Mouse (Mus musculus): ENCODE measurements at regions not wholly inside any gene's neighbourhood (a gene's known extent, or its start where the extent isn't known, plus 50 kb on each side); places are given as distances from the start of the nearest gene placed in this dataset.

DNA sequence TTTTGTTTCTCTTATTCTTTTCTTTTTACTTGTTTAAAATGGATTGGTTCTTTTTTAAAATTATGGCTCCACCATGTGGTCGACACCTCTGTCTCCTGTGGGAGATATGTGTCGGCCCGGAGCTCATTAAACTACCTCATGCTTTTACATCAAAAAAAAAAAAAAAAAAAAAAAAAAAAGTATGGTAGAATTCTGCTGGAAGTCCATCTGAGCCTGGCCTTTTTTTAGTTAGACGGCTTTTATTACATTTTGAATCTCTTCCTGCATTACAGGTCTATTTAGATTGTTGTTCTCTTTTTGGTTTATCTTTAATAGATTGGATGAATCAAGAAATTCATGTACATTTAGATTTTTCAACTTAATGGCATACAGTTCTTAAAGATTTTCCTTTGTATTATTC, 350.8 kb upstream of the Ascc3 start:
- H3K4me1 ChIP-seq, result no peaks in the 10 kb centered on the region
- ATAC-seq (ENCODE audit: low FRiP score), result no peak

DNA sequence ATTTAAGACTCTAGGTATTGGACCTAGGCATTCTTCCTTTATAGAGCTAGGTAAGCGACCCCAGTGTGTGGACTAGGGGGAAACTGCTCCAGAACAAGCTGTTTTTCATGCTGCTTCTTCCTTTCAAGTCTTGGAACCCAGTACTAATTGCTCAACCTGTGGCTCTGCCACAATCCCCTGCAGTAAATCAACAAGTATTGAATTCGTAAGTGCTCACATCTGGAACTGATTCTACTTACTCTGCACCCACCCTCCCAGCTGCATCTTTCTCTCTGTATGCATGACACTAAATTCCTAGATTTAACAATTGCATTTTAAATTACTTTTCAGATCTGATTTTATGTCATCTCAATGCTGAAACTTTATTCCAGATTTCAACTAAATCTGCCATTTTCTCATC, 388.9 kb upstream of the Ascc3 start:
- H3K27ac ChIP-seq, result no peak overlapping the region
- H3K9ac ChIP-seq, result no peak overlapping the region
- no peak overlapping the region for H3K4me3 ChIP-seq (replicated peaks)
- 0 out of 2 replicates have a peak, but pooled peaks cover 2% of the 10 kb centered on the region for H3K27me3 ChIP-seq
- 69% methylated on average over 2 of the region's 2 CpGs for WGBS
- H3K9me3 ChIP-seq, result no peaks in the 10 kb centered on the region
- H3K4me2 ChIP-seq, result no peak overlapping the region
- H3K4me1 ChIP-seq, result peaks cover 10% of the 10 kb centered on the region
- ATAC-seq (ENCODE audit: low FRiP score), result no peak
- H3K36me3 ChIP-seq (replicated peaks), result no peaks in the 10 kb centered on the region

More for the DNA sequence above, 350.8 kb upstream of the Ascc3 start:
- Histone ChIP-seq H3K9ac (no peak overlapping the region), H3K36me3 (replicated peaks) (no peaks in the 10 kb centered on the region), H3K9me3 (no peaks in the 10 kb centered on the region), H3K27me3 (no peaks in the 10 kb centered on the region), H3K4me2 (no peak overlapping the region), H3K4me3 (replicated peaks) (no peak overlapping the region), H3K27ac (no peak overlapping the region)
- WGBS, result 81% methylated on average over 4 of the region's 4 CpGs

DNA sequence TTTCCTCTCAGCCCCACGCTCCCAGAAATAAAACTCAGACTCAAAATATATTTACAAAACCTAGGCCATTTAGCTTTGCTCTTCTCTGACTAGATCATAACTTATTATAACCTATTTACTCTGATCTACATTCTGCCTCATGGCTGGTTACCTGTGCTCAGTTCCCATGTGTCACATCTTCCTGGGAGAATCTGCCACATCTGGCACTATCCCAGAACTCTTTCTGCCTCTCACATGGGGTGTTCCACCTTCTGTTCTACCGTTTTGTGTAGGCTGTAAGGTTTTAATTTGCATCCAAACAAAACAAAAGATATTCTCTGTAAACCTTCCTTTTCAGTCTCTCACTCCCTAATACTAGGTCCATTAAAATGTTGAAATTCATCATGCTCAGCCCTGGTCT, 390.8 kb upstream of the Ascc3 start:
- Histone ChIP-seq H3K9me3 (no peaks in the 10 kb centered on the region), H3K4me3 (replicated peaks) (no peak overlapping the region), H3K27ac (no peak overlapping the region), H3K4me1 (peaks cover 12% of the 10 kb centered on the region), H3K27me3 (0 out of 2 replicates have a peak, but pooled peaks cover 2% of the 10 kb centered on the region), H3K9ac (no peak overlapping the region), H3K36me3 (replicated peaks) (no peaks in the 10 kb centered on the region), H3K4me2 (no peak overlapping the region)
- 51% methylated on average over 2 of the region's 2 CpGs for WGBS
- ATAC-seq (ENCODE audit: low FRiP score), result no peak

DNA sequence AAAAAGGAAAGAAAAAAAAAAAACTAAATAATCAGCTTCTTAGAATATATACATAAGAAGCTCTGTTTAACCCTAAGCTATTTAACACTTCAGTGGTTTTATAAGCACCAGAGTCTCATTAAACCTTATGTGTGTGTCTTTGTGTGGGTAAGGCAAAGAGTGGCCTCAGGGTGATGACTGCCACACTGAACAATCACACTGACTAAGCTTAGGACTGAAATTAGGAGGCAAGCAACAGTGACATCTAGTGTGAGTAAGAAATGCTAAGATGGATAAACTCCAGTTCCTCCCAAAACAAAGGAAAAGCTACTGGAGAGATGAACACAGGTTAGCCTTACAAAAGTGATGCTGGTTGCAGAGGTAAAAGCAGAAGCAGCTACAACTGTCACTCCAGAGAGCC, 392.6 kb upstream of the Ascc3 start:
- Histone ChIP-seq H3K27ac (no peak overlapping the region), H3K4me1 (peaks cover 12% of the 10 kb centered on the region), H3K27me3 (0 out of 2 replicates have a peak, but pooled peaks cover 2% of the 10 kb centered on the region), H3K9ac (no peak overlapping the region), H3K4me2 (no peak overlapping the region), H3K4me3 (replicated peaks) (no peak overlapping the region), H3K9me3 (no peaks in the 10 kb centered on the region), H3K36me3 (replicated peaks) (no peaks in the 10 kb centered on the region)
- peak; percentile 87 for ATAC-seq (ENCODE audit: low FRiP score)

DNA sequence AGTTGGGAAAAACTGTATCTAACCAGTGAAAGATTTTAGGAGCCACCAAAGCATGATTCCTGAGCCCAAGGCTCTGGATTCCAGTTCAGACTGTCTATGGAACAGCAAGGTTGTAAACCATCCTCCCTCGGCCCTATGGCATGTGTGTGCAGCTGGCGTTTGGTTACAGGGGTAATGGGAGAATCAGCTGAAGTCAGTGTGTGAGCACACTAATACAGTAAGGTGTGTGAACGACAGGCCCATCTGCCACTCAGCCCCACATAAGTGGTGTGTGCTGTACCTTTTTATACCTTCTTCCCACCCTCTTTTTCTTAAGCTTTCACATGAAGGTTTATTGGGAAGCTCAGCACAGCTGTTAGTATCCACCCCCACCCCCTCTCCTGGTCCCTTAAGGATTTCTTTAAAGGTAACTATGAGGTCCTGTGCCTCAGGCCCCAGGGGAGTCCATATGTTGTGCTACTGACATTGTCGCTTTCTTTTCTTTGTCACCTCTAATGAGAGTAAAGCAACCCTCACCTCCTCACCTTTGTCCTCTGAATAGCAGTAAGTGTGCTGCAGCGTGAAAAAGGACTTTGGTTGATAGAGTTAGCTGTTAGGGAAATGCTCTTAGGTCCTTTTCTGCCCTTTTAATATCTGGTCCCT, 394.5 kb upstream of the Ascc3 start:
- no peak overlapping the region for H3K4me2 ChIP-seq
- H3K9me3 ChIP-seq, result no peaks in the 10 kb centered on the region
- H3K36me3 ChIP-seq (replicated peaks), result no peaks in the 10 kb centered on the region
- ATAC-seq (ENCODE audit: low FRiP score), result peak; percentile 60; the same call in 1 of the 2 replicates
- 56% methylated on average over 5 of the region's 5 CpGs for WGBS
- H3K4me3 ChIP-seq (replicated peaks), result no peak overlapping the region
- H3K27me3 ChIP-seq, result 0 out of 2 replicates have a peak, but pooled peaks cover 2% of the 10 kb centered on the region
- no peak overlapping the region for H3K9ac ChIP-seq
- H3K4me1 ChIP-seq, result peaks cover 12% of the 10 kb centered on the region
- H3K27ac ChIP-seq, result no peak overlapping the region

DNA sequence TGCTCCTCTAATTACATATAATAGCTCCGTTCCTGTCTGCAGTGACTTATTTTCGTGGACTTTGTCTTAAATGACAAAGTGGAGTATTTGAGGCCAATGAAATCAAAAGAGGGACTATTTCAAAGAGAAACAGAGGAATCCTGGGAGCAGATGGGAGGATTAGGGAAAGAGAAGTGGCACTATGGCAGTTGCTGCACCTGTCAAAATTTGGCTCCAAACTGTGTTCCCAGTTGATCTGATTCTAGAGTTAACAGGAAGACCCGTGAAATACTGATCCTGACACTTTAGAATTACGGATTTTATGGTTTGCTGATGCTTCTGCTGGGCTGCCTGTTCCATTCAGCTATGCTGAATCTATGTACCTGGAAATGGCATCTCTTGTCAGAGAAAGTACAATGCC, 401.7 kb upstream of the Grik2 start:
- no peak overlapping the region for H3K4me2 ChIP-seq
- no peaks in the 10 kb centered on the region for H3K9me3 ChIP-seq
- ATAC-seq (ENCODE audit: low FRiP score), result no peak
- no peak overlapping the region for H3K27ac ChIP-seq
- H3K36me3 ChIP-seq (replicated peaks), result no peaks in the 10 kb centered on the region
- H3K4me1 ChIP-seq, result no peaks in the 10 kb centered on the region
- H3K9ac ChIP-seq, result no peak overlapping the region
- 68% methylated on average over 4 of the region's 4 CpGs for WGBS
- H3K27me3 ChIP-seq, result no peaks in the 10 kb centered on the region
- H3K4me3 ChIP-seq (replicated peaks), result no peak overlapping the region

DNA sequence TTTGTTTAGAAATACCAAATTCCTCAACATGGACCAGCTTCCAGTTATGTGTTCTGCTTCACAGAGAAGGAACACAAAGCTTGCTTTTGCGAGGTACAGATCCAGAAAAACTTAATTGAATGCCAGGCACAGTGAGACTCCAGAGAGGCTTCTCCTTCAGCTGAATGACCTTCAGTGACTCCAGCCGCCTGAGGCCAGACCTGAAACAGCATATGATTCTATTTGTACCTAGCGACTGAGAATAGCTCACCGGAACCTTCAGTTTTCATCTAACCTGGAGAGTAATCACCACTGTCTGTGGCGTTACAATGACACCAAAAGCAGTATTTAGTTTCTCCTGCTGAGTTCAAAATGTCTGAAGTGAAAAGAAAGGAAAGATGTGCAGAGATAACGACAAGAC, 380.6 kb upstream of the Grik2 start:
- no peak overlapping the region for H3K9ac ChIP-seq
- no peak overlapping the region for H3K4me3 ChIP-seq (replicated peaks)
- no peak overlapping the region for H3K27ac ChIP-seq
- 70% methylated on average over 6 of the region's 6 CpGs for WGBS
- no peak for ATAC-seq (ENCODE audit: low FRiP score)
- H3K36me3 ChIP-seq (replicated peaks), result no peaks in the 10 kb centered on the region
- H3K4me2 ChIP-seq, result no peak overlapping the region
- H3K4me1 ChIP-seq, result no peaks in the 10 kb centered on the region
- no peaks in the 10 kb centered on the region for H3K27me3 ChIP-seq
- no peaks in the 10 kb centered on the region for H3K9me3 ChIP-seq

DNA sequence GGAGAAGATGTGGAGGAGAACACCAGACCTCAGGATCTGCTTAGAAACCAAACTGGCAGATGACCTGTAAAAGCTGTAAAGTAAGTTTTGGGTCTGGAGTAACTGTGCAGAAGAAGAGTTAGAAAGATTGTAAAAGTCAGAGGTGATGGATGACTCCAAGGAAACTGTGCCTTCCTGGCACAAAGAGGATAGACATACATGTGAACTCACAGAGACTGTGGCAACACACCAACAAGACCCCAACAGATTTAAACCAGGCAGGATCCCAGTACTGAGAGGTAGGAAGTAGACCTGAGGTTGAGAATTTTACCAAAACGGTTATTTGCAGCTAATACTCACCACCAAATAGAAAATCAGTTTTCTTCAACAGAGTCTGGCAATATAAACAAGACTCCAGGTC, 349.8 kb upstream of the Grik2 start:
- ATAC-seq (ENCODE audit: low FRiP score), result no peak
- H3K27me3 ChIP-seq, result no peaks in the 10 kb centered on the region
- H3K4me3 ChIP-seq (replicated peaks), result no peak overlapping the region
- no peak overlapping the region for H3K4me2 ChIP-seq
- H3K9me3 ChIP-seq, result no peaks in the 10 kb centered on the region
- no peak overlapping the region for H3K9ac ChIP-seq
- no peak overlapping the region for H3K27ac ChIP-seq
- H3K36me3 ChIP-seq (replicated peaks), result no peaks in the 10 kb centered on the region
- WGBS, result 76% methylated on average over 1 of the region's 1 CpGs
- no peaks in the 10 kb centered on the region for H3K4me1 ChIP-seq

DNA sequence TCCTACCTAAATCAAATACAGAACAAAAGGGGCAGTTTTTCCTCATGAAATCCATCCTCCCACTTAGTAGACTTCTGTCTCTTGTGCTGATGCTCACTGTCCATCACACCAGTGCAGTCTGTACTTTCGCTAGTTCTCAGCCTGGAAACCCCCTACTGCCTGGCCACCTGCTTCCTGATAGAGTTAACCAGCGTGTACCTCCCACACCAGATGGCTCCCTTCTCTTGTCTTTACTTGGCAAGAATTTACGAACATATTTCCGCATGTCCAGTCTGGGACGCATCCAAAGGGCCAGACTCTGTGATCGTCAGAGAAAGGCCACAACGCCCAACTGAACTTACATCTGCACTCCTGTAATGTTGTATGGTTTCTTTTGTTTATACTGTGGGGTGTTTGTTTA, 349.2 kb upstream of the Grik2 start:
- H3K27ac ChIP-seq, result no peak overlapping the region
- no peaks in the 10 kb centered on the region for H3K4me1 ChIP-seq
- ATAC-seq (ENCODE audit: low FRiP score), result 0 out of 2 replicates have a peak, but pooled peaks have one; percentile 30
- no peaks in the 10 kb centered on the region for H3K9me3 ChIP-seq
- no peak overlapping the region for H3K4me2 ChIP-seq
- 79% methylated on average over 7 of the region's 7 CpGs for WGBS
- no peak overlapping the region for H3K9ac ChIP-seq
- H3K36me3 ChIP-seq (replicated peaks), result no peaks in the 10 kb centered on the region
- no peaks in the 10 kb centered on the region for H3K27me3 ChIP-seq
- H3K4me3 ChIP-seq (replicated peaks), result no peak overlapping the region

DNA sequence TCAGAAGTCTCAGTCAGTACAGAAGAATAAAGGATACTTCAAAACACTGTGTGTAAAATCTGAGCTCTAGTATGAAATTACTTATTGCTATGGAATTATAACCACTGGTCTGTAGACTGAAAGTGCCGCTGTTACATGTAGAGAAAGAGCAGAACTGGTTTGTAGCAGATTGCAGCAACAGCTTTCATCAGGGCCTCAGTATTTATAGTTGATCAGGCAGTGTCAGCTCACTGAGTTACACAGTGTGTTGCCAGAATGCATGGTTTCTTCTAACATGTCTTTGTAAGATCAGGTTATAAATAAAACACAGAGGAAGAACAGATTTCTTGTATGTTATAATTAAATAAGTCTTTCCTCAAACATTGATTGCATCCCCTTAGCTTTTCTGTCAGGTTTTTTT, 347.6 kb upstream of the Grik2 start:
- Histone ChIP-seq H3K9me3 (no peaks in the 10 kb centered on the region), H3K9ac (no peak overlapping the region), H3K4me1 (no peaks in the 10 kb centered on the region), H3K4me2 (no peak overlapping the region), H3K27me3 (no peaks in the 10 kb centered on the region), H3K36me3 (replicated peaks) (no peaks in the 10 kb centered on the region), H3K4me3 (replicated peaks) (no peak overlapping the region), H3K27ac (no peak overlapping the region)
- no peak for ATAC-seq (ENCODE audit: low FRiP score)
- 96% methylated on average over 1 of the region's 1 CpGs for WGBS

DNA sequence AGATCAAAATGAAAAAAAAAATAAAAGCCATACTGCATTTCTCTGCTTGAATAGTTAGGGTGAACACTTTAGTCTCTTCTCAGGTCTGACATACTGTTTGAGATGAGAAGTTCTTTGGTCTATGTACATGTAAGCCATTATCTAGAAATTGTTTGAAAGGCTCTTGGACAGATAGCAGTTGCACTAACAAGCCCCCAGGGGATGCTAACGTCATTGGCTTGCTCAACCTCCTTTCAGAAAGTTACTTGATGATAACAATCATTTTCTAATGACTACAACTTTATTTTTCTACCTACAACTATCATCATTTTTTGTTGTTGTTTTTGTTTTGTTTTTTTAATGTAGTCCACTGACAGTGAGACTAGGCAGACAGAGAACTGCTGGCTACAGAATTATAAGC, 346.9 kb upstream of the Grik2 start:
- no peak overlapping the region for H3K4me2 ChIP-seq
- no peak overlapping the region for H3K4me3 ChIP-seq (replicated peaks)
- no peak overlapping the region for H3K9ac ChIP-seq
- H3K36me3 ChIP-seq (replicated peaks), result no peaks in the 10 kb centered on the region
- no peaks in the 10 kb centered on the region for H3K27me3 ChIP-seq
- no peak for ATAC-seq (ENCODE audit: low FRiP score)
- 45% methylated on average over 1 of the region's 1 CpGs for WGBS
- H3K27ac ChIP-seq, result no peak overlapping the region
- no peaks in the 10 kb centered on the region for H3K9me3 ChIP-seq
- H3K4me1 ChIP-seq, result no peaks in the 10 kb centered on the region

Data from forebrain, embryonic 12.5 days (tissue).